Mouse (Mus musculus) liver, embryonic 15.5 days (tissue): ENCODE results near the gene Enox1. TPM values are rescaled to one million over a fixed set of nuclear protein-coding genes. Genes with fewer than 3 reads are reported as not detected.

Source experiments
- polyA plus RNA-seq: library from polyadenylated mRNA; unstranded; fragments of >200 nt; fragmentation: Nextera tagmentation; extraction: Ambion mirVana; gene quantifications from 2 replicates; pipeline ENCODE4 v1.2.1, GENCODE M21; 2015

The Enox1 gene
- polyA plus RNA-seq, 1 experiment from 2014 or later: 0.35 TPM

Other genes with a start within 250 kb of the Enox1 start
- 1.3 and 1.4 TPM in 2 replicates for gene Ccdc122, start 120.0 kb upstream of the Enox1 start, polyA plus RNA-seq
- 3.3 and 4.5 TPM in 2 replicates for gene Lacc1, start 119.9 kb upstream of the Enox1 start, polyA plus RNA-seq